Comparison of ENCODE assay signal across 8 mouse cellular contexts in the genomic region with DNA sequence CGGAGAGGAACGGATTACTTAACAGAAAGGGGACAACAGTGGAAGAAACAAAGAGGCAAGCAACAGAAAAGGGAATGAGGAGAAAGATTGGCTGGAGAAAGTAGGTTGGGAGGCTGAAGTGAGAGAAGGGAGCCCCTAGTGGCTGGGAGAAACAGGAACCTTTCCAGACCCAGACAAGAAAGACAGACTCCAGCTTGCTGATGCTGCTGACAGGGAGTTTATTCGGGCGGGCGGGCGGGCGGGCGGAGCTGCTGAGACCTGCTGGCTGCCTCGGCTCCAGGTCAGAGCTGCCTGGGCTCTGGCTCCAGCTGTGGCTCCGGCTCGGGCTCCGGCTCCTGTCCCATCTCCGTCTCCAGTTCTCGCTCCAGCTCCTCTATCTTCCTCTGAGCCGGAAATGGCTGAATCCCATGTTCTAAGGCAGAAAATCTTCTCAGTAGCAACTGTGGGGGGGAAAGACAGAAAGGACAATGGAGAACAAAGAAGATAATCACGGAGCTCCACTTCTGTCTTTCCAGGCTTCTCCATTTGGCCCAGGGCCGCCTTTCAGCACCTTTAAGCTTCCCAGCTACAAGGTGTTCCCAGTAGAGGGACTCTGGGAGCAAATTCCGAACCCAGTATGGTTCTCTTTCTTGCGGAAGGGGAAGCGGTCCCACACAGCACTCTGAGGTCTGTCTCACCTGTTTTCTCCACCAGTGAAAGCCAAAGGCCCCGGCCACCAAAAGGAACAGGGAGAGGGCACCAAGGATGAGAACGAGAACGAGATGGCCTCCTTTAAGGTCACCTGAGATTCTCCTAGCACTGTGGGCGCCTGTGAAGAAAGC. TPM values are rescaled to one million over a fixed set of nuclear protein-coding genes. Genes with fewer than 3 reads are reported as not detected.
A peak's percentile ranks its signal among the peaks of the same experiment; 100 is the strongest.
DNase-seq lines count a peak whose midpoint lies in the region; ATAC-seq and TF ChIP-seq lines count a peak whose summit lies in the region.

No protein-coding gene starts in this region.

- peak; percentile 89 for ATAC-seq in lung, postnatal 0 days

- peak; percentile 78 for TF ChIP-seq CTCF in lung, postnatal 0 days (IDR thresholded peaks at IDR 0.05)

- peaks cover 16% of the 10 kb centered on the region for H3K27me3 ChIP-seq in hindbrain, embryonic 10.5 days (ENCODE audit: insufficient read depth, poor library complexity, severe bottlenecking)
- H3K27me3 ChIP-seq in lung, postnatal 0 days (replicated peaks; ENCODE audit: insufficient read depth, low read length) = no peaks in the 10 kb centered on the region

- peak overlapping the region; percentile 61 for H3K4me3 ChIP-seq in hindbrain, embryonic 10.5 days
- peak overlapping the region; percentile 53 for H3K4me3 ChIP-seq in lung, postnatal 0 days (ENCODE audit: low read depth, low read length)

- TF ChIP-seq EP300 in lung, postnatal 0 days (IDR thresholded peaks at IDR 0.05) = no peak

- peak overlapping the region; percentile 98 for H3K27ac ChIP-seq in hindbrain, embryonic 10.5 days
- H3K27ac ChIP-seq in lung, postnatal 0 days (ENCODE audit: low read length) = peak overlapping the region; percentile 93

- no peaks in the 10 kb centered on the region for H3K36me3 ChIP-seq in hindbrain, embryonic 10.5 days
- H3K36me3 ChIP-seq in lung, postnatal 0 days (ENCODE audit: insufficient read depth, low read length) = no peaks in the 10 kb centered on the region

- H3K4me2 ChIP-seq in lung, postnatal 0 days (replicated peaks; ENCODE audit: low read depth, low read length) = peak overlapping the region; percentile 75

- DNase-seq in R1 (ENCODE audit: low read depth, low spot score) = peak; percentile 95
- peak; percentile 75 for DNase-seq in cerebellum, adult 8-10 months
- DNase-seq in forelimb bud, embryonic 11.5 days (ENCODE audit: low read depth, low spot score) = peak; percentile 87
- peak; percentile 82 for DNase-seq in hindbrain, embryonic 10.5 days (ENCODE audit: low spot score)
- peak; percentile 88 for DNase-seq in layer of hippocampus, adult 9-11 months
- peak; percentile 97 for DNase-seq in lung, postnatal 0 days (ENCODE audit: low spot score)
- DNase-seq in retina, postnatal 7 days (ENCODE audit: low read depth, low spot score) = peak; percentile 78
- DNase-seq in natural killer cell, adult 2 months (ENCODE audit: low spot score in 2 of 2) = no peak

- 7% methylated on average over 24 of the region's 24 CpGs for WGBS in hindbrain, embryonic 10.5 days
- 10% methylated on average over 23 of the region's 24 CpGs for WGBS in lung, postnatal 0 days

- H3K4me1 ChIP-seq in hindbrain, embryonic 10.5 days (replicated peaks) = peaks cover 38% of the 10 kb centered on the region
- H3K4me1 ChIP-seq in lung, postnatal 0 days (ENCODE audit: insufficient read depth, low read depth, low read length) = no peaks in the 10 kb centered on the region

- H3K9ac ChIP-seq in lung, postnatal 0 days (replicated peaks; ENCODE audit: low read depth) = peak overlapping the region; percentile 50

- no peaks in the 10 kb centered on the region for H3K9me3 ChIP-seq in hindbrain, embryonic 10.5 days
- H3K9me3 ChIP-seq in lung, postnatal 0 days (ENCODE audit: low read length) = no peaks in the 10 kb centered on the region

RNA-seq across cellular contexts. Expression of gene Lag3, which starts 7.1 kb away (rescaled TPM):
- polyA plus RNA-seq in hindbrain, embryonic 10.5 days (2016; fragmentation: Nextera tagmentation; extraction: Ambion mirVana) = 1.1 and 1.3 TPM in 2 replicates
- 2.3 TPM in 2 replicates for polyA plus RNA-seq in lung, postnatal 0 days (2015; fragmentation: Nextera tagmentation; extraction: Ambion mirVana)

RNA-seq across cellular contexts. Expression of gene Ptms, which starts 15.5 kb away (rescaled TPM):
- 271 and 416 TPM in 2 replicates for polyA plus RNA-seq in hindbrain, embryonic 10.5 days (2016; fragmentation: Nextera tagmentation; extraction: Ambion mirVana)
- 533 and 563 TPM in 2 replicates for polyA plus RNA-seq in lung, postnatal 0 days (2015; fragmentation: Nextera tagmentation; extraction: Ambion mirVana)

RNA-seq across cellular contexts. Expression of gene Cd4, which starts 16.4 kb away (rescaled TPM):
- polyA plus RNA-seq in hindbrain, embryonic 10.5 days (2016; fragmentation: Nextera tagmentation; extraction: Ambion mirVana) = not detected in 2 replicates
- 0.07 and 0.10 TPM in 2 replicates for polyA plus RNA-seq in lung, postnatal 0 days (2015; fragmentation: Nextera tagmentation; extraction: Ambion mirVana)

RNA-seq across cellular contexts. Expression of gene Mlf2, which starts 26.8 kb away (rescaled TPM):
- 417 and 499 TPM in 2 replicates for polyA plus RNA-seq in hindbrain, embryonic 10.5 days (2016; fragmentation: Nextera tagmentation; extraction: Ambion mirVana)
- polyA plus RNA-seq in lung, postnatal 0 days (2015; fragmentation: Nextera tagmentation; extraction: Ambion mirVana) = 289 and 300 TPM in 2 replicates

RNA-seq across cellular contexts. Expression of gene Gpr162, which starts 40.6 kb away (rescaled TPM):
- 2.3 and 5.0 TPM in 2 replicates for polyA plus RNA-seq in hindbrain, embryonic 10.5 days (2016; fragmentation: Nextera tagmentation; extraction: Ambion mirVana)
- polyA plus RNA-seq in lung, postnatal 0 days (2015; fragmentation: Nextera tagmentation; extraction: Ambion mirVana) = 0.20 and 0.26 TPM in 2 replicates

Comparison
In these comparisons a context has a peak if more than half of its experiments do, and no peak if none do; other contexts are left out.
1. DNase-seq: peak in R1 (single experiment), cerebellum, adult 8-10 months (single experiment), forelimb bud, embryonic 11.5 days (single experiment), hindbrain, embryonic 10.5 days (single experiment), layer of hippocampus, adult 9-11 months (single experiment), lung, postnatal 0 days (single experiment) and retina, postnatal 7 days (single experiment); none in natural killer cell, adult 2 months (0 of 2).